Mouse (Mus musculus): ENCODE measurements around the gene Cyp2a12.
"Not testable (repeated sequence)": the region's sequence is repeated elsewhere in the genome, so short reads cannot be mapped to it uniquely, and the experiment has no call there.

The Cyp2a12 gene

GRCm38 (mm10) chr7:27028789-27029188 lies at the start of gene Cyp2a12:
Cyp2a12 (plus strand) TSS chr7:27029081.
- DNase-seq (ENCODE audit: low read depth in 1 of 2, low spot score in 2 of 2), result no peak

- DNase-seq (ENCODE audit: low read depth in 1 of 2, low spot score in 2 of 2), result not testable (repeated sequence)
Measured at GRCm38 (mm10) chr7:26981464-26981863, 47.4 kb upstream of the Cyp2a12 start.

- DNase-seq (ENCODE audit: low read depth in 1 of 2, low spot score in 2 of 2), result not testable (repeated sequence)
Measured at GRCm38 (mm10) chr7:26981937-26982336, 46.9 kb upstream of the Cyp2a12 start.

GRCm38 (mm10) chr7:26982551-26982950 lies 46.3 kb upstream of the Cyp2a12 start:
- DNase-seq (ENCODE audit: low read depth in 1 of 2, low spot score in 2 of 2), result no peak

GRCm38 (mm10) chr7:26983151-26983550 lies 45.7 kb upstream of the Cyp2a12 start:
- not testable (repeated sequence) for DNase-seq (ENCODE audit: low read depth in 1 of 2, low spot score in 2 of 2)

GRCm38 (mm10) chr7:27026581-27026980 lies 2.3 kb upstream of the Cyp2a12 start:
- DNase-seq (ENCODE audit: low read depth in 1 of 2, low spot score in 2 of 2), result not testable (repeated sequence)

- DNase-seq (ENCODE audit: low read depth in 1 of 2, low spot score in 2 of 2), result not testable (repeated sequence)
Measured at GRCm38 (mm10) chr7:27048886-27049285, 20.0 kb downstream of the Cyp2a12 start.

- not testable (repeated sequence) for DNase-seq (ENCODE audit: low read depth in 1 of 2, low spot score in 2 of 2)
Measured at GRCm38 (mm10) chr7:27059333-27059732, 30.5 kb downstream of the Cyp2a12 start.

GRCm38 (mm10) chr7:27059896-27060295 lies 31.0 kb downstream of the Cyp2a12 start:
- DNase-seq (ENCODE audit: low read depth in 1 of 2, low spot score in 2 of 2), result not testable (repeated sequence)

- DNase-seq (ENCODE audit: low read depth in 1 of 2, low spot score in 2 of 2), result no peak
Measured at GRCm38 (mm10) chr7:27078641-27079040, 49.8 kb downstream of the Cyp2a12 start.

- no peak for DNase-seq (ENCODE audit: low read depth in 1 of 2, low spot score in 2 of 2)
Measured at GRCm38 (mm10) chr7:27081625-27082024, 52.7 kb downstream of the Cyp2a12 start.

All from monocyte, adult 2 months (primary cell).